Mouse (Mus musculus) heart, postnatal 0 days (tissue): ENCODE results near the gene Rph3al.

Source experiments
- CTCF ChIP-seq: IDR thresholded peaks from 2 replicates; pipeline ENCODE4 v1.5.1; 2016; ENCODE audit warnings: antibody characterized with exemption, control low read depth, low read depth
- EP300 ChIP-seq: IDR thresholded peaks from 2 replicates; pipeline ENCODE4 v1.6.1; 2016; ENCODE audit warnings: antibody characterized with exemption, low read depth

DNA sequence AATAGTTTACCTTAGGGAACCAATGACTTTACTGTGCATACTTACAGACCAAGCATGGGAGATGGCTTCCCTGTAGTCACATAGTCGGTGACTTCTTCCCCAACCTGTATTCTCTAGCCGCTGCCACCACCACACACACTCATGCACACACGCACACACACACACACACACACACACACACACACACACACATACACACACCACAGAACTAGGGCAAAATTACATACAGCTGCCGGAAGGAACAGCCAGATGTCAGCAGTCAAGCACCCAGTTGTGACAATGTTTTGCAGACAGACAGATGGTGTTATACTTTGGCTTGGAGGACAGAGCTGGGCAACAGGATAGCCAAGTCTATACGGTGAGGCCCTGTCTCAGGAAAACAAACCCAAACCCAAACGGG is 39.8 kb upstream of the Rph3al start:
- TF ChIP-seq CTCF = no peak
- no peak for TF ChIP-seq EP300
